Mouse (Mus musculus) heart, embryonic 15.5 days (tissue): ENCODE measurements around the gene Samd15. TPM values are rescaled to one million over a fixed set of nuclear protein-coding genes. Genes with fewer than 3 reads are reported as not detected.
"Not testable (repeated sequence)": the region's sequence is repeated elsewhere in the genome, so short reads cannot be mapped to it uniquely, and the experiment has no call there.

ENCODE experiments used
- ATAC-seq: fragments of 200-750 bp; cut with Nextera tagmentation; replicated peaks from 2 replicates; pipeline ENCODE4 v1.8.0; 2017; ENCODE audit warnings: low read depth, moderate TSS enrichment; ENCODE audit not compliant: insufficient number of reproducible peaks, insufficient read depth, low FRiP score
- H3K27ac ChIP-seq: fragments of 300-500 bp; sonication (generic); 2 replicates; pipeline ENCODE4 v1.5.1; 2015; ENCODE audit warnings: mild to moderate bottlenecking, inconsistent platforms
- H3K27me3 ChIP-seq: fragments of 300-500 bp; sonication (generic); 2 replicates; pipeline ENCODE4 v1.6.1; 2015; ENCODE audit warnings: inconsistent platforms
- H3K36me3 ChIP-seq: fragments of 300-500 bp; sonication (generic); 2 replicates; pipeline ENCODE4 v1.6.1; 2015; ENCODE audit warnings: mild to moderate bottlenecking, inconsistent platforms
- H3K4me1 ChIP-seq: fragments of 300-500 bp; sonication (generic); replicated peaks from 2 replicates; pipeline ENCODE4 v1.6.1; 2015; ENCODE audit warnings: inconsistent platforms
- H3K4me2 ChIP-seq: fragments of 300-500 bp; sonication (generic); 2 replicates; pipeline ENCODE4 v1.6.1; 2015; ENCODE audit warnings: inconsistent platforms, mild to moderate bottlenecking, moderate library complexity
- H3K4me3 ChIP-seq: fragments of 300-500 bp; sonication (generic); 2 replicates; pipeline ENCODE4 v1.5.1; 2015; ENCODE audit warnings: mild to moderate bottlenecking, inconsistent platforms
- H3K9ac ChIP-seq: fragments of 300-500 bp; sonication (generic); 2 replicates; pipeline ENCODE4 v1.6.1; 2015; ENCODE audit warnings: mild to moderate bottlenecking, inconsistent platforms
- H3K9me3 ChIP-seq: fragments of 300-500 bp; sonication (generic); replicated peaks from 2 replicates; pipeline ENCODE4 v1.6.1; 2016; ENCODE audit warnings: inconsistent platforms
- WGBS: fragments of 180-500 bp; shearing (Covaris S2); methylation state at CpG from one replicate; pipeline ENCODE4 v1.1.7; 2015; ENCODE audit warnings: mixed read lengths; 5-methylcytosine and 5-hydroxymethylcytosine counted together
- polyA plus RNA-seq: library from polyadenylated mRNA; unstranded; fragments of >200 nt; fragmentation: Nextera tagmentation; extraction: Ambion mirVana; gene quantifications from 2 replicates; pipeline ENCODE4 v1.2.1, GENCODE M21; 2015

Samd15 gene
- polyA plus RNA-seq, 1 experiment from 2014 or later = 0.78 TPM

DNA sequence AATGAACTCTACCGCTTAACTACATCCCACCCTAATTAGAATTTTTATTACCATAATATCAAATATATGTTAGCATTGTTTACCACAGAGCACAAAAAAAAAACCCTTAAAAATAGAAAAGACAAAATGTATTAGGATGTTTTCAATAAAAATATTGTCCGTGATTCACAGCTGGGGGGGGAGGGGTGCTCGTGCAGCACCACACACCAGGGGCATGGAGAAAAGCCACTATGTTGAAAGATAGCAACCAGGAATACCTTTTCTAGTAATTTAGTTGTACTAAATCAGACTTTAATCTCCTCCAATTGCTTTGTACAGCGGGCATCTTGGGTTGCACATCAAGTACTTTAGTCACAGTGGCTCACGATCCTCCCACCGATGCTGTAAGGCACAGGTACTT lies 731 bp upstream of the Samd15 start:
- H3K27me3 ChIP-seq = no peaks in the 10 kb centered on the region
- H3K4me3 ChIP-seq = peak overlapping the region; percentile 86
- peaks cover 6% of the 10 kb centered on the region for H3K4me1 ChIP-seq
- no peaks in the 10 kb centered on the region for H3K9me3 ChIP-seq
- H3K4me2 ChIP-seq = peak overlapping the region; percentile 95
- ATAC-seq = no peak
- H3K9ac ChIP-seq = no peak overlapping the region
- H3K36me3 ChIP-seq = no peaks in the 10 kb centered on the region
- no peak overlapping the region for H3K27ac ChIP-seq
- WGBS = 62% methylated on average over 6 of the region's 6 CpGs

DNA sequence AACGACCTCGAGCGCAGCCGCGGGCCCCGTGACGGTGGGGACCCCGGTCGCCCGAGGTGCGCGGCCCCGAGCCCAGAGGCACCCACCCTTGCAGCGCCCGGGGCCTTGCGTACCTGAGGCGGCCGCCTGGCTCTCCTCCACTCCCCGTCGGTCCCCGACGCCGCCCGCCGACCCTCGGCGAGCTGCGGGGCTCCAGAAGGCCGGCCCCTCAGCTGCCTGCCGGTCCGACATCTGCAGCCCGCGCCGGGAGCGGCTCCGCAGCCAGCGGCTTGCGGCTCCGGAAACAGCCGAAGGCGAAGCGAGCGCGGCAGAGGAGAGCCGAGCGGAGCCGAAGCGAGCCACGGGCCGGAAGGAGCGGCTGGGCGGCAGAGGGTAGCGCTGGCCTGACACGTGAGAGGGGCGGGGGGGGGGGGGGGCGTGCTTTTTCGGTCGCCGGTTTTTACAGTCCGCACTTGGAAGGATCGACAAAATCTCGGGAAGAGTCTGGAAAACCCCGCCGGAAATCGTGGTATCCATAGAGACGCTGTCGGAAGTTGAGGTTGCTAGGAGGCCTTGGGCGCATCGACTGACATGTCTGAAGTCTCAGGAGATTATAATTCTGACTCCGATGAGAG lies 557 bp downstream of the Samd15 start, which contains the start of gene Tmed8:
Gene Tmed8 (minus strand): TSS at position 482 of the 614 bp plus-strand sequence.
- H3K4me3 ChIP-seq = peak within 1 kb of the TSS; percentile 86
- peak within 1 kb of the TSS; percentile 65 for H3K27ac ChIP-seq
- peaks cover 6% of the 10 kb centered on the region for H3K4me1 ChIP-seq
- WGBS = under 1% methylated on average over 68 of the region's 70 CpGs
- no peaks in the 10 kb centered on the region for H3K27me3 ChIP-seq
- no peaks in the 10 kb centered on the region for H3K36me3 ChIP-seq
- peak within 1 kb of the TSS; percentile 95 for H3K4me2 ChIP-seq
- ATAC-seq = peak; percentile 87
- H3K9me3 ChIP-seq = no peaks in the 10 kb centered on the region
- H3K9ac ChIP-seq = peak within 1 kb of the TSS; percentile 88

DNA sequence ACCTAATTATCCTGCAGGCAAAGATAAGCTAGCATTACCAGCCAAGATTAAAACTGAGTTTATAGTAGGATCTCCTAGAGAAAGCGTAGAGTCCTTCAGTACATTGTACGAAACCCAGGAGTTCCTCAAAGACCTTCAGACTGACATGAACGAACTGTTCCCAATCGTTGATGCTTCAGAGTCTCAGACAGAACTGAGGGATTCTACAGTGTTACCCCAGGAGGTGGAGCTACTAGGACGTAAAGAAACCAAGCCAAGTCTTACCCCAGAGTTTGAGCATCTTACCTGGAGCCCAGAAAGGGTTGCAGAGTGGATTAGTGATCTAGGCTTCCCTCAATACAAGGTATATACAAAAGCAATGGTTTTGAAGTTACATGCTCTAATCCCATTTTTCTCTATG lies 2.2 kb downstream of the Samd15 start:
- no peaks in the 10 kb centered on the region for H3K9me3 ChIP-seq
- 63% methylated on average over 5 of the region's 5 CpGs for WGBS
- no peak overlapping the region for H3K4me3 ChIP-seq
- H3K9ac ChIP-seq = no peak overlapping the region
- no peaks in the 10 kb centered on the region for H3K27me3 ChIP-seq
- H3K36me3 ChIP-seq = no peaks in the 10 kb centered on the region
- H3K4me1 ChIP-seq = peaks cover 6% of the 10 kb centered on the region
- ATAC-seq = no peak
- H3K4me2 ChIP-seq = no peak overlapping the region
- H3K27ac ChIP-seq = no peak overlapping the region

DNA sequence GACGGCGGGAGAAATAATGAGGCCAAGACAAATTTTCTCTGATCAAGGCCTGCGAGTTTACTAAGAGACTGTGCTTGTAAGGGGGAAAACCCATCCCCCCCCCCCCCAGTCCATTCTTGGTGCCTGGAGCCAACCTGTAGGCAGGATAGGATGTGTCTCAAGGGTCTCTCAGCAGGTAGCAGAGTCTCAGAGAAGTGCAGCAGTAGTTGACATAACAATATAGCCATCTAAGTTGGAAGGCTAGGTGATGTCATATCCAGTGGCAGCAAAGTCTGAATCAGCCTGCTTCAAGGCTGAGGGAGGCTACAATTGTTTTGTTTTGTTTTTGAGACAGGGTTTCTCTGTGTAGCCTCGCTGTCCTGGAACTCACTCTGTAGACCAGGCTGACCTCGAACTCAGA lies 6.3 kb downstream of the Samd15 start:
- not testable (repeated sequence) for ATAC-seq, H3K4me2 ChIP-seq, H3K27me3 ChIP-seq, H3K4me1 ChIP-seq, H3K4me3 ChIP-seq, H3K27ac ChIP-seq, H3K9me3 ChIP-seq, H3K9ac ChIP-seq, H3K36me3 ChIP-seq
- 83% methylated on average over 5 of the region's 5 CpGs for WGBS

DNA sequence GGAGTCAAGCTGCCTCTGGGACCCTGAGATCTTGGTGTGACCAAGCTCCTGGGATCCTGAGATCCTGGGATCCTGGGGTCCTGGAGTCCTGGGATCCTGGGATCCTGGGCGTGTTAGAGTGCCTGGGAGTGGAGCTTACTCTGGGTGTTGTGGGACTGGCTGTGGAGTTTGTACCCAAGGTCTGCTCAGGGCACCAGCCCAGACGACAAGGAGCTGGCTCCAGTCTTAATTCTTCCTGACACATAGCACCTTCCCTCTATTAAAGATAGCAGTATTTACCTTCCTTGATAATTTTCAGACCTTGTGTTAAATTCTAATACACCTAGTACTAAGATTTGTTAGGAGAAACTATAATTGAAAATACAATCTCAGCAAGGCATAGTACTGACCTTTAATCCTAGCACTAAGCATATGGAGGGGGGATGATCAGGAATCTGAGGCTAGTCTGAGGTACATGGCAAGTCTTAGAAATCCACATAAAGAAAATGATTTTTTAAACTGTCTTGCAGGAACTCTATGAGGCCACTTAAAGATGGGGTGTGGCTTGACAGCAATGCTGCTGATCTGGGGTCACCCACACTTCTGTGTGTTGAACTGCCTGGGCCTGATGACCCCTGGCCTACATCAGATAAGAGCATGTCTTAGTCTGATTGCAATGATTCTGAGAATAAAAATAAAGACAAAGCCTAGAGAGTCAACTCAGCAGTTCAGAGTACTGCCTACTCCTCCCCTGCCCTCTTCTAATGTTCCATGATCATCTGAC lies 13.5 kb downstream of the Samd15 start:
- Histone ChIP-seq H3K27me3 (no peaks in the 10 kb centered on the region), H3K9ac (no peak overlapping the region), H3K4me2 (no peak overlapping the region), H3K4me3 (no peak overlapping the region), H3K36me3 (no peaks in the 10 kb centered on the region), H3K9me3 (no peaks in the 10 kb centered on the region), H3K4me1 (no peaks in the 10 kb centered on the region), H3K27ac (no peak overlapping the region)
- ATAC-seq = no peak
- 43% methylated on average over 2 of the region's 2 CpGs for WGBS

DNA sequence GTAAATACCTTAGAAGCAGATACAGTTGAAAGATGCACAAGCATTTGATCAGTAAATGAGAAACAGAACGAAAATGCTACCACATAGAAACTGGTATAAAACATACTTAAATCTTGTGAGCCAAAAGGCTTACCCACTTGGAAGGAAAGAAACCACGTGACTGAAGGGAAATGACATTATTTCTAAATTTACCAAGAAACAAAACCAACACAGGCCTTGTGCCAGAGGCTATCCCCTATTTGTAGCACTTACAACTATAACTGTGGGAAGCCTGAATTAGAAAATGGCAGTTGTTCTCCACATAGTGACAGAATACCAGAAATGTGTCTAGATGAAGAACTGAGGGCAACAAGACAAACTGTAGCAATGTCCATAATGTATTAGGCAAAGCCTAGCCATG lies 16.5 kb downstream of the Samd15 start:
- ATAC-seq = no peak
- Histone ChIP-seq H3K9me3 (no peaks in the 10 kb centered on the region), H3K4me1 (no peaks in the 10 kb centered on the region), H3K36me3 (no peaks in the 10 kb centered on the region), H3K4me3 (no peak overlapping the region), H3K27ac (no peak overlapping the region), H3K4me2 (no peak overlapping the region), H3K27me3 (no peaks in the 10 kb centered on the region), H3K9ac (no peak overlapping the region)
- 62% methylated on average over 2 of the region's 2 CpGs for WGBS

DNA sequence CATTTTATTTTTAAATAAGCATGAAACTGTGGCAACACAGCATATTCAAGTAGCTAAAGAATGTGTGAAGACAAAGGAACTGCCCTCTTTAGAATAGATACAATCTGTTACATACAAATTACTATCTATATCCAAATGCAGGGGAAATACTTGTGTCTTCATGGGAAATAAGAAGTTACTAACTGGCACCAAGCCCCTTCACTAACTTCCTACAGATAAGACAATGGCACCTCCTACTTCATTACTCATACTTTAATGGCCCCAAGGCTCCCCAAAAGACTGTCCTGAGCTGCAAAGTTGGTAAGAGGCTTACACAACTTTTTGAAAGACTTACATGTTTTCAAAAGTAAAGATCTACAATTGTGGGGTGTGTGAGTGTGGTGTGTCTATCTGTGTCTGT lies 18.1 kb downstream of the Samd15 start:
- H3K4me3 ChIP-seq = no peak overlapping the region
- no peak overlapping the region for H3K9ac ChIP-seq
- H3K4me2 ChIP-seq = no peak overlapping the region
- no peak overlapping the region for H3K27ac ChIP-seq
- no peaks in the 10 kb centered on the region for H3K27me3 ChIP-seq
- no peaks in the 10 kb centered on the region for H3K4me1 ChIP-seq
- H3K9me3 ChIP-seq = no peaks in the 10 kb centered on the region
- H3K36me3 ChIP-seq = no peaks in the 10 kb centered on the region
- ATAC-seq = no peak

DNA sequence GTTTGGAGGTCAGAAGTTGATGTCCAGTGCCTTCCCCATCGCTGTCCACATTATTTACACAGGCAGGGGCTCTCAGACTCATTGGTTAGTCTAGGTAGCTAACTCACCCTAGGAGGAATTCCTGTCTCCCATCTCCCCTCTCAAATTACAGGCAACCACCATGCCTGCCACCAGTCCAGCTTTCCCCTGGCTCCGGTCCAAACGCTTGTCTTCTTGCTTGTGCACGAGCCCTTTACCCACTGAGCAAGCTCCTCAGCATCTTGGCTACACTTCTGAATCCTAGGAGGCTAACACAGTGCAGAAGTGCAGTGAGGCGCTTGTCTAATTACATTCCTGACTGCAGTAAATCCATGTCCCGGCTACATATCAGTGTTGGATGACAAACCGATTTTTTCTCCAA lies 19.8 kb downstream of the Samd15 start:
- Histone ChIP-seq H3K9me3 (no peaks in the 10 kb centered on the region), H3K4me3 (no peak overlapping the region), H3K27me3 (no peaks in the 10 kb centered on the region), H3K4me1 (no peaks in the 10 kb centered on the region), H3K4me2 (no peak overlapping the region), H3K9ac (no peak overlapping the region), H3K36me3 (no peaks in the 10 kb centered on the region), H3K27ac (no peak overlapping the region)
- ATAC-seq = no peak
- 48% methylated on average over 7 of the region's 7 CpGs for WGBS

DNA sequence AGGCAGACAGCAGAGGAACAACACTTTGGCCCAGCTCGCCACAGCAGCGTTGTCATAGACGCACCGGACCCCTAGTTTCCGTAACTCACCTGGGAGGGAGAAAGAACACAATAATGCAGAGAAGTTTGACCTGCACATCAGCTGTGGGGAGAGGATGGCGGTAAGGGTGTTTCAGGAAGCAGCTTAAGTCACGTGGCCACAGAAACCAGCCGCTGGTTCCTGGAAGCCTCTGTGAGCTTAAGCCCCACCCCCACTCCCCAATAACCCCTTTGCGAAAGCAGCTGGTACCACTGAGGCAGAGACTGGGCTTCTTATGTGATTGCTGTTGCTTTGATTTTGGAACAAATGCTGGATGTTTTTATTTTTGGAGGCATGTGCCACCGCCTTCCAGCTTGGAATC lies 25.4 kb downstream of the Samd15 start:
- no peaks in the 10 kb centered on the region for H3K4me1 ChIP-seq
- H3K4me3 ChIP-seq = no peak overlapping the region
- no peaks in the 10 kb centered on the region for H3K9me3 ChIP-seq
- 0 out of 2 replicates have a peak overlapping the region, but pooled peaks have one; percentile 21 for H3K4me2 ChIP-seq
- H3K9ac ChIP-seq = no peak overlapping the region
- 61% methylated on average over 10 of the region's 10 CpGs for WGBS
- no peaks in the 10 kb centered on the region for H3K27me3 ChIP-seq
- no peak for ATAC-seq
- no peaks in the 10 kb centered on the region for H3K36me3 ChIP-seq
- no peak overlapping the region for H3K27ac ChIP-seq

DNA sequence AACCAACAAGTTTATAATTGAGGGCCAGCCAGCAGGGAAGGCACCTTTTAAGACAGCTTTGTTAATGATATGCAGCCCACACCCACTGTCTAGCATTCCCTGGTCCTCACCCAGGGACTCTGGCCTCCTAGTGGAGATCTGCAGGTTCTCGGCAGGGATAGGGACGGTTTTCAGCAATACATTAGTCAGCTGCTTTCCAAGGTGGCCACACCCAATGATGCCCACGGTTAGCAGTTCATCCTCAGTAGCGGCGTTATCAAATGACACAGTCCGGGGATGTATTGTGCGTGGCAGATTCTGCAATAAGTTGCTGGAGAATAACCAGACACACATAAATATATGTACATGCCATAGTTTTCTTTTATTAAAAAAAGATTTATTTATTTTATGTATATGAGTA lies 27.3 kb downstream of the Samd15 start:
- WGBS = 71% methylated on average over 7 of the region's 7 CpGs
- H3K27me3 ChIP-seq = no peaks in the 10 kb centered on the region
- no peaks in the 10 kb centered on the region for H3K4me1 ChIP-seq
- H3K27ac ChIP-seq = no peak overlapping the region
- H3K36me3 ChIP-seq = no peaks in the 10 kb centered on the region
- H3K9me3 ChIP-seq = no peaks in the 10 kb centered on the region
- no peak overlapping the region for H3K9ac ChIP-seq
- ATAC-seq = no peak
- H3K4me2 ChIP-seq = no peak overlapping the region
- H3K4me3 ChIP-seq = no peak overlapping the region

DNA sequence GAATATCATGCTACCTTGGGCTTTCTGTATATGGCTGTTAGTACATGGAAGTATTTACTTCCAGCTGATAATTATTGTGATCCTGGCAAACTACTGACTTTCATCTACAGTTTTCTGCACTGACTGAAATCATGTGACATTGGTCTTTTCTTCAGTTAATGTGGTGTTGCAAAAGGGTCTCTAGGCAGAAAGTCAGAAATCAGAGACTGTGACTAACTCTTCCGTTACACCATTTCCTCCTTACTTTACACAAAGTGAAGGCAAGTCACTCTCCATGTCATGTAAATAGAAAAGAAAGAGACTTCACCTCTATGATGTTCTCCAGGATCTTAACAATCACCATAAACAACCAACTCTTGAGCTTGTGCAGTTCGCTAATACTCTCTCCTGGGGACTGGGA lies 30.1 kb downstream of the Samd15 start:
- Histone ChIP-seq H3K27ac (no peak overlapping the region), H3K4me2 (no peak overlapping the region), H3K9me3 (no peaks in the 10 kb centered on the region), H3K36me3 (no peaks in the 10 kb centered on the region), H3K4me1 (no peaks in the 10 kb centered on the region), H3K4me3 (no peak overlapping the region), H3K27me3 (no peaks in the 10 kb centered on the region), H3K9ac (no peak overlapping the region)
- WGBS = 83% methylated on average over 2 of the region's 2 CpGs
- no peak for ATAC-seq

DNA sequence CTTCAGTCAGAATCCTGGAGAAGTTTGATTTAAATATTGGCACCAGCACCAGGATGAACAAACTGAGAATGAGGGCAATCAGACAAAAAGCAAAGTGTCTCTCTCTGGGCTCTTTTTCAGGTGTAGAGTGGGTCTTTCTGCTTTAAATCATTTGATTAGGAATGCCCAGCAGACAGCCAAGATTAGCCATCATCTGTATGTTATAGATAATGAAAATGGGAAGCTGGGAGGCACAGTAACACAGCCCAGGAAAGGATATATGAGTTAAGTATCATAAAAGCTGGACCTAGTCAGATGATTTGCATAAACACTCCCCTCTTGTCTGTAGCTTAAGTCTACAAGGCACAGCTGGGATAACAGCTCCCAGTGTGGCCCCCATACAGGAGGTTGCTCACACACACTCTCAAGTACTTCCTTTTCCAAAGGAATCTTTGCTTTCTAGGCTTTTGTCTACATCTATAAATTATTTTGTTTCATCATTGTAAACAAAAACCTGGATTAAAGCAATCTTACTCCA lies 30.9 kb downstream of the Samd15 start:
- Histone ChIP-seq H3K4me1 (no peaks in the 10 kb centered on the region), H3K27me3 (no peaks in the 10 kb centered on the region), H3K9ac (no peak overlapping the region), H3K27ac (no peak overlapping the region), H3K4me3 (no peak overlapping the region), H3K9me3 (no peaks in the 10 kb centered on the region), H3K4me2 (no peak overlapping the region), H3K36me3 (no peaks in the 10 kb centered on the region)
- no peak for ATAC-seq
